14 mouse cellular contexts compared by ENCODE assay signal in the genomic region with DNA sequence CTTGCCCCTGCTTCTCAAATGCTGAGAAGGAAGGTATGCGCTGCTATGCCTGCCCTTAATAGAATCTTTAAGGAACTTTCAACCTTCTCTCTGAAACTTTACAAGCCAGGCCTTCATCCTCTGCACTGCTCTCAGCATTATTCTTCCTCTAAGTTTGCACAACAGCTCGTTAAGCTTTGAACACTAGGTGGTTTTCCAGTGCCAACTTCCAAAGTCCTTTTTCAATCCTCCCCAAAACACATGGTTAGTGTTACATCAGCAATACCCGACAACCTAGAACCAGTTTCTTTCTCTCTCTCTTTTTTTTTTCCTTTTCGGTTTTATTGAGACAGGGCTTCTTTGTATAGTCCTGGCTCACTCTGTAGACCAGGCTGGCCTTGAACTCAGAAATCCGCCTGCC. TPM values are rescaled to one million over a fixed set of nuclear protein-coding genes. Genes with fewer than 3 reads are reported as not detected.
"Had no signal": no experiment of that assay in that cellular context is flagged by ENCODE, and none has a peak within 500 bp of the region (broad histone marks: within the 10 kb centered on the region; RNA-seq: fewer than 3 reads in every experiment).

No protein-coding gene starts in this region.

- H3K27ac ChIP-seq: hindbrain, embryonic 15.5 days; limb, embryonic 15.5 days; liver, embryonic 15.5 days; macrophage; midbrain, embryonic 15.5 days had no signal

- H3K9me3 ChIP-seq: hindbrain, embryonic 15.5 days; limb, embryonic 15.5 days; liver, embryonic 15.5 days; megakaryocyte, embryonic 14.5 days; midbrain, embryonic 15.5 days had no signal

- H3K9ac ChIP-seq: hindbrain, embryonic 15.5 days; limb, embryonic 15.5 days; liver, embryonic 15.5 days; lung, embryonic 14.5 days; midbrain, embryonic 15.5 days had no signal

- H3K27me3 ChIP-seq: hindbrain, embryonic 15.5 days; limb, embryonic 15.5 days; liver, embryonic 15.5 days; megakaryocyte, embryonic 14.5 days; midbrain, embryonic 15.5 days had no signal

- H3K4me3 ChIP-seq: hindbrain, embryonic 15.5 days; limb, embryonic 15.5 days; liver, embryonic 15.5 days; midbrain, embryonic 15.5 days had no signal

- DNase-seq: kidney, adult 18-20 months; kidney, postnatal 10 days; left cerebral cortex, postnatal 4 days; lung, embryonic 14.5 days; lung, postnatal 10 days; thymus, postnatal 36 days had no signal

- H3K4me2 ChIP-seq: hindbrain, embryonic 15.5 days; limb, embryonic 15.5 days; lung, embryonic 14.5 days; midbrain, embryonic 11.5 days; midbrain, embryonic 15.5 days had no signal

- ATAC-seq: midbrain, embryonic 15.5 days had no signal

RNA-seq across cellular contexts. Expression of a gene that starts 14.4 kb away (rescaled TPM):
- polyA plus RNA-seq: large intestine, adult 2 months; macrophage had no signal
